ENCODE assay signal across 19 mouse cellular contexts in the genomic region with DNA sequence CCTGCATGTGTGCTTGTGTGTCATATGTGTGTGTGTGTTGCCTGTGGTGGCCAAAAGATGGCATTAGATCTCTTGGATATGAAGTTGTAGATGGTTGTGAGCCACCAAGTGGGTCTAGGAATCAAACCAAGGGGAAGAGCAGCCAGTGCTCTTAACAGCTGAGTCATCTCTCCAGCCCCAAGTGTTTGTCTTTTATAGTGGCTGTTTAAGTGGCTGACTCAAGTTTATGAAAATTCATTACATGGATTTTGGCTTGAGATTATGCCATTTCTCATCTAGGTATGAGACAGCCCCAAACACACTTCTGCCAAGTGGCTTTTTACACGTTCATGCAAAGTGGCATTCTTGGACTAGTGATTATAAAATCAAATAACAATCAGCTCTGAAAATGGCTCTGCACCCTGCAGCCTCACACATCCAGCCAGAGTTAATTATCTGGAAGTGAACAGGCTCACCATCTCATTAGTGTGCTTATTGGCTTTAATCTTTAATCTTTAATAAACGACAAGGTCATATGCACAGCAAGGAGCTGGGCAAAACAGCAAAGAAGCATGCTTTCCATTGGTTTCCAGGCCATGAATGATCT. TPM values are rescaled to one million over a fixed set of nuclear protein-coding genes. Genes with fewer than 3 reads are reported as not detected.
DNase-seq lines count a peak whose midpoint lies in the region; ATAC-seq and TF ChIP-seq lines count a peak whose summit lies in the region.
"Had no signal": no experiment of that assay in that cellular context is flagged by ENCODE, and none has a peak within 500 bp of the region (broad histone marks: within the 10 kb centered on the region; RNA-seq: fewer than 3 reads in every experiment).

No protein-coding gene starts in this region.

- no peak for TF ChIP-seq CTCF in lung, postnatal 0 days (IDR thresholded peaks at IDR 0.05)

- WGBS in forebrain, embryonic 12.5 days: 25% methylated on average over 2 of the region's 2 CpGs
- 12% methylated on average over 2 of the region's 2 CpGs for WGBS in forebrain, embryonic 13.5 days
- 39% methylated on average over 2 of the region's 2 CpGs for WGBS in lung, postnatal 0 days
- 31% methylated on average over 2 of the region's 2 CpGs for WGBS in midbrain, embryonic 15.5 days

- H3K9ac ChIP-seq in forebrain, embryonic 12.5 days: no peak overlapping the region
- no peak overlapping the region for H3K9ac ChIP-seq in forebrain, embryonic 13.5 days
- H3K9ac ChIP-seq in lung, postnatal 0 days (replicated peaks; ENCODE audit: low read depth): no peak overlapping the region
- H3K9ac ChIP-seq in midbrain, embryonic 15.5 days: no peak overlapping the region
- H3K9ac ChIP-seq: liver, embryonic 15.5 days; neural tube, embryonic 12.5 days had no signal

- no peak overlapping the region for H3K27ac ChIP-seq in forebrain, embryonic 12.5 days
- H3K27ac ChIP-seq in forebrain, embryonic 13.5 days: no peak overlapping the region
- no peak overlapping the region for H3K27ac ChIP-seq in lung, postnatal 0 days (ENCODE audit: low read length)
- H3K27ac ChIP-seq in midbrain, embryonic 15.5 days: 0 out of 2 replicates have a peak overlapping the region, but pooled peaks have one; percentile 8
- H3K27ac ChIP-seq: heart, adult 2 months; liver, embryonic 15.5 days; macrophage; neural tube, embryonic 12.5 days; stomach, postnatal 0 days had no signal

- no peaks in the 10 kb centered on the region for H3K4me1 ChIP-seq in forebrain, embryonic 12.5 days
- H3K4me1 ChIP-seq in forebrain, embryonic 13.5 days: peaks cover 7% of the 10 kb centered on the region
- H3K4me1 ChIP-seq in lung, postnatal 0 days (ENCODE audit: insufficient read depth, low read depth, low read length): 0 out of 2 replicates have a peak, but pooled peaks cover 2% of the 10 kb centered on the region
- 0 out of 2 replicates have a peak, but pooled peaks cover 5% of the 10 kb centered on the region for H3K4me1 ChIP-seq in midbrain, embryonic 15.5 days
- H3K4me1 ChIP-seq: liver, embryonic 15.5 days; neural tube, embryonic 12.5 days had no signal

- H3K36me3 ChIP-seq in forebrain, embryonic 12.5 days (replicated peaks): no peaks in the 10 kb centered on the region
- H3K36me3 ChIP-seq in forebrain, embryonic 13.5 days (ENCODE audit: poor library complexity, severe bottlenecking): no peaks in the 10 kb centered on the region
- H3K36me3 ChIP-seq in lung, postnatal 0 days (ENCODE audit: insufficient read depth, low read length): no peaks in the 10 kb centered on the region
- no peaks in the 10 kb centered on the region for H3K36me3 ChIP-seq in midbrain, embryonic 15.5 days (replicated peaks)
- H3K36me3 ChIP-seq: liver, embryonic 15.5 days; neural tube, embryonic 12.5 days had no signal

- DNase-seq in lung, postnatal 0 days (ENCODE audit: low spot score): peak; percentile 67
- DNase-seq in lung, postnatal 14 days: no peak
- DNase-seq in Muller cell, postnatal 12 days (ENCODE audit: inconsistent ontology term): peak; percentile 81
- DNase-seq in cerebellum, adult 9-10 months: no peak
- no peak for DNase-seq in heart, adult 18-20 months
- DNase-seq: adrenal gland, postnatal 10 days; cerebellum, adult 2 months; gastrocnemius, postnatal 10 days; heart, adult 2 months; kidney, adult 8-10 months; kidney, postnatal 36 days; thymus, postnatal 25 days had no signal

- H3K4me2 ChIP-seq in forebrain, embryonic 12.5 days: no peak overlapping the region
- H3K4me2 ChIP-seq in forebrain, embryonic 13.5 days: no peak overlapping the region
- no peak overlapping the region for H3K4me2 ChIP-seq in lung, postnatal 0 days (replicated peaks; ENCODE audit: low read depth, low read length)
- H3K4me2 ChIP-seq in midbrain, embryonic 15.5 days: no peak overlapping the region
- H3K4me2 ChIP-seq: liver, embryonic 15.5 days; neural tube, embryonic 12.5 days had no signal

- H3K9me3 ChIP-seq in forebrain, embryonic 12.5 days: no peaks in the 10 kb centered on the region
- H3K9me3 ChIP-seq in forebrain, embryonic 13.5 days (replicated peaks): no peaks in the 10 kb centered on the region
- no peaks in the 10 kb centered on the region for H3K9me3 ChIP-seq in lung, postnatal 0 days (ENCODE audit: low read length)
- H3K9me3 ChIP-seq in midbrain, embryonic 15.5 days: no peaks in the 10 kb centered on the region
- H3K9me3 ChIP-seq: liver, embryonic 15.5 days; neural tube, embryonic 12.5 days had no signal

- ATAC-seq in forebrain, embryonic 12.5 days (ENCODE audit: low FRiP score): 0 out of 2 replicates have a peak, but pooled peaks have one; percentile 20
- ATAC-seq in forebrain, embryonic 13.5 days: no peak
- peak; percentile 71 for ATAC-seq in lung, postnatal 0 days
- ATAC-seq in midbrain, embryonic 15.5 days (replicated peaks): peak; percentile 39; the same call in 1 of the 2 replicates

- no peak overlapping the region for H3K4me3 ChIP-seq in forebrain, embryonic 12.5 days (replicated peaks)
- H3K4me3 ChIP-seq in forebrain, embryonic 13.5 days: no peak overlapping the region
- no peak overlapping the region for H3K4me3 ChIP-seq in lung, postnatal 0 days (ENCODE audit: low read depth, low read length)
- H3K4me3 ChIP-seq in midbrain, embryonic 15.5 days: no peak overlapping the region
- H3K4me3 ChIP-seq: heart, adult 2 months; liver, embryonic 15.5 days; neural tube, embryonic 12.5 days had no signal

- peak; percentile 79 for TF ChIP-seq EP300 in lung, postnatal 0 days (IDR thresholded peaks at IDR 0.05)

- H3K27me3 ChIP-seq in forebrain, embryonic 12.5 days: 0 out of 2 replicates have a peak, but pooled peaks cover 3% of the 10 kb centered on the region
- H3K27me3 ChIP-seq in forebrain, embryonic 13.5 days: no peaks in the 10 kb centered on the region
- H3K27me3 ChIP-seq in lung, postnatal 0 days (replicated peaks; ENCODE audit: insufficient read depth, low read length): no peaks in the 10 kb centered on the region
- no peaks in the 10 kb centered on the region for H3K27me3 ChIP-seq in midbrain, embryonic 15.5 days (replicated peaks)
- H3K27me3 ChIP-seq: liver, embryonic 15.5 days; neural tube, embryonic 12.5 days had no signal

RNA-seq across cellular contexts. Expression of a gene that starts 43.3 kb away (rescaled TPM):
- 2.0 TPM in 2 replicates for polyA plus RNA-seq in forebrain, embryonic 12.5 days (2016; fragmentation: Nextera tagmentation; extraction: Ambion mirVana)
- 8.1 and 9.6 TPM in 2 replicates for polyA plus RNA-seq in forebrain, embryonic 13.5 days (2015; fragmentation: Nextera tagmentation; extraction: Ambion mirVana)
- polyA plus RNA-seq in lung, postnatal 0 days (2015; fragmentation: Nextera tagmentation; extraction: Ambion mirVana): 4.8 and 5.7 TPM in 2 replicates
- polyA plus RNA-seq in midbrain, embryonic 15.5 days (2015; fragmentation: Nextera tagmentation; extraction: Ambion mirVana): 49.9 and 58.7 TPM in 2 replicates
- total RNA-seq in heart, adult 18-20 months (2021): 1 to 10 TPM; 1.7 to 4.9 TPM

Comparison
In these comparisons a context has a peak if more than half of its experiments do, and no peak if none do; other contexts are left out.
1. DNase-seq: peak in lung, postnatal 0 days (single experiment) and Muller cell, postnatal 12 days (single experiment); none in lung, postnatal 14 days (single experiment), cerebellum, adult 9-10 months (single experiment) and heart, adult 18-20 months (0 of 2).